Mouse (Mus musculus) CH12.LX (cell line): ENCODE data around the gene Pced1b. TPM values are rescaled to one million over a fixed set of nuclear protein-coding genes. Genes with fewer than 3 reads are reported as not detected.

ENCODE experiments used
- DNase-seq: peaks from one replicate; pipeline ENCODE4 v3.0.0-alpha.2; 2013; ENCODE audit errors: extremely low read depth
- H3K27ac ChIP-seq: 2 replicates; pipeline ENCODE4 v1.5.1; 2012; ENCODE audit warnings: low read depth, mild to moderate bottlenecking, control low read depth, moderate library complexity; ENCODE audit not compliant: insufficient read depth
- H3K27me3 ChIP-seq: replicated peaks from 2 replicates; pipeline ENCODE3; 2012; ENCODE audit warnings: inconsistent platforms
- H3K36me3 ChIP-seq, 2 experiments: replicated peaks in 1 of 2; 2 replicates each; pipeline versions ENCODE3 to v1.6.1; 2012; ENCODE audit warnings: inconsistent platforms in 1 of 2, low read length in 1 of 2, mild to moderate bottlenecking in 1 of 2, mixed read lengths in 1 of 2, moderate library complexity in 1 of 2; ENCODE audit not compliant: control insufficient read depth in 1 of 2, insufficient read depth in 1 of 2
- H3K4me1 ChIP-seq, 2 experiments: 2 replicates each; pipeline ENCODE4 v1.6.1; 2012; ENCODE audit warnings: inconsistent platforms in 1 of 2, moderate library complexity in 1 of 2; ENCODE audit not compliant: insufficient read depth in 2 of 2, control insufficient read depth in 1 of 2
- H3K4me2 ChIP-seq: 2 replicates; pipeline ENCODE4 v1.6.1; 2012; ENCODE audit warnings: low read depth, mild to moderate bottlenecking, control low read depth; ENCODE audit not compliant: poor library complexity, insufficient read depth, severe bottlenecking
- H3K4me3 ChIP-seq, 3 experiments: fragments of 150-350 bp in 1 of 3; sonication (generic) in 1 of 3; replicated peaks in 1 of 3; 2 replicates each; pipeline versions ENCODE3 to v1.5.1; 2011 to 2012; ENCODE audit warnings: low read depth in 2 of 3, low read length in 2 of 3, mild to moderate bottlenecking in 2 of 3, moderate library complexity in 2 of 3, control low read depth in 1 of 3, improper control_type of control experiment in 1 of 3, inconsistent platforms in 1 of 3, mixed read lengths in 1 of 3; ENCODE audit not compliant: poor library complexity in 1 of 3
- H3K79me2 ChIP-seq: replicated peaks from 2 replicates; pipeline ENCODE4 v1.6.1; 2012; ENCODE audit warnings: mild to moderate bottlenecking, moderate library complexity; ENCODE audit not compliant: control insufficient read depth, poor library complexity, insufficient read depth, severe bottlenecking; ENCODE audit errors: extremely low read depth
- H3K9ac ChIP-seq: 2 replicates; pipeline ENCODE4 v1.6.1; 2012; ENCODE audit warnings: low read depth, mild to moderate bottlenecking, control low read depth, moderate library complexity; ENCODE audit not compliant: insufficient read depth
- H3K9me3 ChIP-seq: replicated peaks from 2 replicates; pipeline ENCODE3; 2012; ENCODE audit warnings: low read length, inconsistent platforms, mixed read lengths
- CHD2 ChIP-seq: IDR thresholded peaks from 2 replicates; pipeline ENCODE4 v1.6.1; 2011; ENCODE audit warnings: low read length, improper control_type of control experiment
- CTCF ChIP-seq, 2 experiments: IDR thresholded peaks in 1 of 2; conservative IDR thresholded peaks in 1 of 2; 2 replicates each; pipeline ENCODE4 v1.5.1; 2011 to 2012; ENCODE audit warnings: low read depth in 2 of 2, low read length in 2 of 2, improper control_type of control experiment in 1 of 2, inconsistent platforms in 1 of 2, mild to moderate bottlenecking in 1 of 2, moderate library complexity in 1 of 2
- E2F4 ChIP-seq: IDR thresholded peaks from 2 replicates; pipeline ENCODE4 v1.6.1; 2011; ENCODE audit warnings: low read depth, low read length, improper control_type of control experiment; ENCODE audit not compliant: insufficient replicate concordance
- ELF1 ChIP-seq: IDR thresholded peaks from 2 replicates; pipeline ENCODE4 v1.6.1; 2014; ENCODE audit warnings: low read depth, mild to moderate bottlenecking, inconsistent platforms, low read length, improper control_type of control experiment
- ETS1 ChIP-seq: conservative IDR thresholded peaks from 2 replicates; pipeline ENCODE4 v1.6.1; 2012; ENCODE audit warnings: low read depth, mild to moderate bottlenecking, inconsistent platforms, low read length, improper control_type of control experiment, moderate library complexity
- IRF4 ChIP-seq: IDR thresholded peaks from 2 replicates; pipeline ENCODE4 v1.6.1; 2014; ENCODE audit warnings: low read depth, mild to moderate bottlenecking, inconsistent platforms, low read length, improper control_type of control experiment
- JUN ChIP-seq: IDR thresholded peaks from 2 replicates; pipeline ENCODE4 v1.6.1; 2011; ENCODE audit warnings: low read depth, mild to moderate bottlenecking, low read length, improper control_type of control experiment, moderate library complexity; ENCODE audit not compliant: insufficient read depth
- KAT2A ChIP-seq: IDR thresholded peaks from 2 replicates; pipeline ENCODE4 v1.6.1; 2012; ENCODE audit warnings: low read length, improper control_type of control experiment, inconsistent platforms; ENCODE audit not compliant: insufficient replicate concordance
- MAFK ChIP-seq: IDR thresholded peaks from 2 replicates; pipeline ENCODE4 v1.6.1; 2011; ENCODE audit warnings: low read length, improper control_type of control experiment; ENCODE audit not compliant: insufficient replicate concordance
- MAX ChIP-seq: IDR thresholded peaks from 2 replicates; pipeline ENCODE4 v1.6.1; 2011; ENCODE audit warnings: low read length, improper control_type of control experiment
- MAZ ChIP-seq: IDR thresholded peaks from 2 replicates; pipeline ENCODE4 v1.6.1; 2012; ENCODE audit warnings: low read depth, mild to moderate bottlenecking, inconsistent platforms, low read length, improper control_type of control experiment, moderate library complexity
- MEF2A ChIP-seq: IDR thresholded peaks from 2 replicates; pipeline ENCODE4 v1.6.1; 2014; ENCODE audit warnings: low read depth, mild to moderate bottlenecking, inconsistent platforms, low read length, improper control_type of control experiment, borderline replicate concordance
- MXI1 ChIP-seq: IDR thresholded peaks from 2 replicates; pipeline ENCODE4 v1.6.1; 2011; ENCODE audit warnings: mild to moderate bottlenecking, low read depth, low read length, improper control_type of control experiment
- MYC ChIP-seq: IDR thresholded peaks from 2 replicates; pipeline ENCODE4 v1.6.1; 2011; ENCODE audit warnings: low read depth, mild to moderate bottlenecking, improper control_type of control experiment, low read length
- NELFE ChIP-seq: IDR thresholded peaks from 2 replicates; pipeline ENCODE4 v1.6.1; 2011; ENCODE audit warnings: low read depth, low read length, improper control_type of control experiment
- NRF1 ChIP-seq: IDR thresholded peaks from 2 replicates; pipeline ENCODE4 v1.6.1; 2014; ENCODE audit warnings: low read depth, mild to moderate bottlenecking, inconsistent platforms, low read length, improper control_type of control experiment, moderate library complexity
- PAX5 ChIP-seq: IDR thresholded peaks from 2 replicates; pipeline ENCODE4 v1.6.1; 2012; ENCODE audit warnings: low read length, inconsistent platforms, mixed read lengths
- POLR2A ChIP-seq: IDR thresholded peaks from 2 replicates; pipeline ENCODE4 v1.6.1; 2011; ENCODE audit warnings: low read depth, mild to moderate bottlenecking, improper control_type of control experiment, low read length
- RCOR1 ChIP-seq: conservative IDR thresholded peaks from 2 replicates; pipeline ENCODE4 v1.6.1; 2012; ENCODE audit warnings: low read depth, mild to moderate bottlenecking, inconsistent platforms, low read length, improper control_type of control experiment
- SIN3A ChIP-seq: IDR thresholded peaks from 2 replicates; pipeline ENCODE4 v1.6.1; 2012; ENCODE audit warnings: low read length, improper control_type of control experiment, inconsistent platforms
- TCF12 ChIP-seq: IDR thresholded peaks from 2 replicates; pipeline ENCODE4 v1.6.1; 2014; ENCODE audit warnings: low read depth, mild to moderate bottlenecking, inconsistent platforms, low read length, improper control_type of control experiment
- UBTF ChIP-seq: IDR thresholded peaks from 2 replicates; pipeline ENCODE4 v1.6.1; 2012; ENCODE audit warnings: low read depth, mild to moderate bottlenecking, inconsistent platforms, low read length, improper control_type of control experiment, moderate library complexity
- USF1 ChIP-seq: IDR thresholded peaks from 2 replicates; pipeline ENCODE4 v1.6.1; 2014; ENCODE audit warnings: low read depth, mild to moderate bottlenecking, inconsistent platforms, low read length, improper control_type of control experiment
- ZC3H11A ChIP-seq: IDR thresholded peaks from 2 replicates; pipeline ENCODE4 v1.6.1; 2012; ENCODE audit warnings: low read depth, mild to moderate bottlenecking, inconsistent platforms, low read length, improper control_type of control experiment
- ZKSCAN1 ChIP-seq: IDR thresholded peaks from 2 replicates; pipeline ENCODE4 v1.6.1; 2012; ENCODE audit warnings: low read depth, inconsistent platforms, low read length, improper control_type of control experiment, borderline replicate concordance
- ZMIZ1 ChIP-seq: IDR thresholded peaks from 2 replicates; pipeline ENCODE4 v1.6.1; 2012; ENCODE audit warnings: low read depth, mild to moderate bottlenecking, inconsistent platforms, low read length, improper control_type of control experiment
- ZNF384 ChIP-seq: IDR thresholded peaks from 2 replicates; pipeline ENCODE4 v1.6.1; 2012; ENCODE audit warnings: low read depth, low read length, improper control_type of control experiment, inconsistent platforms
- dilution Hi-C: fragments of 300-500 bp; cut with MboI; formaldehyde crosslinking; loops from 2 replicates; pipeline ENCODE4 v1.14.3; 2020; ENCODE audit warnings: low sequenced_read_pairs; ENCODE audit not compliant: extremely low pct_unique_long_range_greater_than_20kb, extremely low pct_ligation_motif_present
- in situ Hi-C: fragments of 300-500 bp; cut with MboI; formaldehyde crosslinking; loops from 3 replicates; pipeline ENCODE4 v1.14.3; 2019; ENCODE audit warnings: low sequenced_read_pairs, low pct_ligation_motif_present, low pct_unique_long_range_greater_than_20kb, mixed read lengths
- polyA plus RNA-seq: library from polyadenylated mRNA; unstranded; fragments of >175 nt; gene quantifications from 2 replicates; pipeline ENCODE4 v1.2.1, GENCODE M21; 2012; ENCODE audit warnings: low read depth; ENCODE audit not compliant: insufficient read length
- total RNA-seq, 2 experiments: library from RNA; depleted of rRNA; stranded (reverse); fragments of 300-350 nt in 1 of 2; fragments of >200 nt in 1 of 2; gene quantifications; 2 replicates each; pipeline ENCODE4 v1.2.3; 2012 to 2014

The Pced1b gene
- total and polyA plus RNA-seq, 3 experiments, result 12.3 to 44.2 (median 21.1) TPM

DNA sequence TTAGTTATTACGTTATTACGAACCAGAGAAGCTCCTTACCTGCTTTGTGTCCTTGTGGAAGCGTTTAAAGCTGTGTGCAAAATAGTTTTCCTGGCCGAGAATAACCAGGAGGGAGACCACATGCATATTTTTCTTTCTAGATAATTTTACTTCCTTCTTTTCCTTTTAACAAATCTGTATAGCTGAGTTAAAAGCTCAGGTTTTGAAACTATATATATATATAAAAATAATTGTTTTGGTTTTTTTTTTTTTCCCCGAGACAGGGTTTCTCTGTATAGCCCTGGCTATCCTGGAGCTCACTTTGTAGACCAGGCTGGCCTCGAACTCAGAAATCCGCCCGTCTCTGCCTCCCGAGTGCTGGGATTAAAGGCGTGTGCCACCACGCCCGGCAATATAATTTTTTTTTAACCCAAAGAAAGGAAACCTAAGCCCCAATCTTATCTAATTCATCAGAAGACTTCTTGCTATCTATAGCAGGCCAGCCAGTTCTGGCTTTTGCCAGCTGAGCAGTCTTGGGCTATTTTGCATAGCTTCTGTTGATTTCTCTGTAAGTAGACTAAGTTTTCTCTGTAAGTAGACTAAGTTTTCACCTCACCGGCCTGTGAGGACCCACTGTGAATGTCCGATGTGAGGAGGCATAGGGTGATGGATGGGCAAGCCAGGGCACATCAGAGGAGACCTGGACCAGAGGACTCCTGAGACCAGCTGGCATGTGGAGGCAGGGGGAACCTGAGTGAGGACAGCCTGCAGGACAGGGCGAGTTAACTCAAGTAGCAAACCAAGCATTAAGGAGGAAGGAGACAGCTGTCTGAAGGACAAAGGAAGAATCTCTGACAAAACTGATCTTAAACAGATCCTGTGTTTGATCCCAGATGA, 128.2 kb downstream of the Pced1b start:
- H3K4me2 ChIP-seq, result peak overlapping the region; percentile 96
- H3K27ac ChIP-seq, result peak overlapping the region; percentile 99
- no peak for TF ChIP-seq NRF1
- no peak for TF ChIP-seq ZC3H11A
- TF ChIP-seq USF1, result no peak
- 0 out of 2 replicates have a peak, but pooled peaks have one; percentile 14 for TF ChIP-seq MXI1
- TF ChIP-seq MAZ, result no peak
- TF ChIP-seq UBTF, result no peak
- no peak for TF ChIP-seq E2F4
- TF ChIP-seq MEF2A, result no peak
- no peak; the same call in 1 of the 2 replicates for TF ChIP-seq TCF12
- TF ChIP-seq CHD2, result no peak
- no peak for TF ChIP-seq MAX
- no peak for TF ChIP-seq ELF1
- no peak; the same call in 1 of the 2 replicates for TF ChIP-seq POLR2A
- no peak for TF ChIP-seq JUN
- no peak for TF ChIP-seq IRF4
- TF ChIP-seq MAFK, result no peak
- TF ChIP-seq MYC, result no peak
- no peak for TF ChIP-seq RCOR1
- TF ChIP-seq CTCF (conservative IDR thresholded peaks at IDR 0.05 in 1 of 2, IDR thresholded peaks at IDR 0.05 in 1 of 2; ENCODE audit: low read depth in 2 of 2, low read length in 2 of 2), result no peak
- no peak for TF ChIP-seq NELFE
- TF ChIP-seq ZMIZ1, result 0 out of 2 replicates have a peak, but pooled peaks have one; percentile 42
- no peak for TF ChIP-seq ZNF384
- no peak for TF ChIP-seq KAT2A
- no peak for TF ChIP-seq ETS1
- no peak for TF ChIP-seq ZKSCAN1
- TF ChIP-seq PAX5, result no peak
- peak; percentile 41; the same call in 1 of the 2 replicates for TF ChIP-seq SIN3A
- TF ChIP-seq, all 38 proteins: peak for 3
- Histone ChIP-seq H3K9ac (peak overlapping the region; percentile 99), H3K27me3 (no peaks in the 10 kb centered on the region), H3K36me3 (peaks cover 4 to 26% of the 10 kb centered on the region in 2 experiments), H3K4me1 (peaks cover 12 to 33% of the 10 kb centered on the region in 2 experiments), H3K79me2 (peaks cover 56% of the 10 kb centered on the region), H3K9me3 (no peaks in the 10 kb centered on the region), H3K4me3 (peak overlapping the region; percentile 58 to 97 (median 69))
- dilution Hi-C loops, result no loop called here
- in situ Hi-C loops, result no loop called here
- DNase-seq, result no peak
